Mouse (Mus musculus) heart, embryonic 11.5 days (tissue): ENCODE results near the gene Txndc11. TPM values are rescaled to one million over a fixed set of nuclear protein-coding genes. Genes with fewer than 3 reads are reported as not detected.

Experiments
- ATAC-seq: fragments of 200-750 bp; cut with Nextera tagmentation; replicated peaks from 2 replicates; pipeline ENCODE4 v1.8.0; 2017; ENCODE audit warnings: moderate library complexity; ENCODE audit not compliant: insufficient number of reproducible peaks, low FRiP score, low TSS enrichment
- H3K27ac ChIP-seq: fragments of 300-500 bp; sonication (generic); 2 replicates; pipeline ENCODE4 v1.5.1; 2014; ENCODE audit warnings: mild to moderate bottlenecking, low read depth, low read length
- H3K27me3 ChIP-seq: fragments of 300-500 bp; sonication (generic); 2 replicates; pipeline ENCODE4 v1.6.1; 2014; ENCODE audit warnings: mild to moderate bottlenecking, low read length, mixed read lengths; ENCODE audit not compliant: control insufficient read depth, insufficient read depth
- H3K36me3 ChIP-seq: fragments of 300-500 bp; sonication (generic); 2 replicates; pipeline ENCODE4 v1.6.1; 2014; ENCODE audit warnings: mild to moderate bottlenecking, low read length, moderate library complexity, mixed read lengths; ENCODE audit not compliant: control insufficient read depth, insufficient read depth
- H3K4me1 ChIP-seq: fragments of 300-500 bp; sonication (generic); 2 replicates; pipeline ENCODE4 v1.6.1; 2014; ENCODE audit warnings: low read length; ENCODE audit not compliant: control insufficient read depth, insufficient read depth
- H3K4me2 ChIP-seq: fragments of 300-500 bp; sonication (generic); 2 replicates; pipeline ENCODE4 v1.6.1; 2014; ENCODE audit warnings: mild to moderate bottlenecking, moderate library complexity
- H3K4me3 ChIP-seq: fragments of 300-500 bp; sonication (generic); 2 replicates; pipeline ENCODE4 v1.5.1; 2014; ENCODE audit warnings: low read depth, low read length
- H3K9ac ChIP-seq: fragments of 300-500 bp; sonication (generic); 2 replicates; pipeline ENCODE4 v1.6.1; 2014; ENCODE audit warnings: mild to moderate bottlenecking, low read depth, low read length, moderate library complexity
- H3K9me3 ChIP-seq: fragments of 300-500 bp; sonication (generic); replicated peaks from 2 replicates; pipeline ENCODE4 v1.6.1; 2016; ENCODE audit warnings: low read length; ENCODE audit not compliant: control insufficient read depth
- WGBS: fragments of 180-500 bp; shearing (Covaris S2); extraction: QIAGEN DNeasy Blood & Tissue Kit; methylation state at CpG from one replicate; pipeline ENCODE4 v1.1.7; 2014; ENCODE audit not compliant: insufficient replicate concordance; 5-methylcytosine and 5-hydroxymethylcytosine counted together
- polyA plus RNA-seq: library from polyadenylated mRNA; unstranded; fragments of >200 nt; fragmentation: Nextera tagmentation; extraction: Ambion mirVana; gene quantifications from 2 replicates; pipeline ENCODE4 v1.2.1, GENCODE M21; 2014

Gene Txndc11
- polyA plus RNA-seq, 1 experiment from 2014 or later = 33.5 TPM

DNA sequence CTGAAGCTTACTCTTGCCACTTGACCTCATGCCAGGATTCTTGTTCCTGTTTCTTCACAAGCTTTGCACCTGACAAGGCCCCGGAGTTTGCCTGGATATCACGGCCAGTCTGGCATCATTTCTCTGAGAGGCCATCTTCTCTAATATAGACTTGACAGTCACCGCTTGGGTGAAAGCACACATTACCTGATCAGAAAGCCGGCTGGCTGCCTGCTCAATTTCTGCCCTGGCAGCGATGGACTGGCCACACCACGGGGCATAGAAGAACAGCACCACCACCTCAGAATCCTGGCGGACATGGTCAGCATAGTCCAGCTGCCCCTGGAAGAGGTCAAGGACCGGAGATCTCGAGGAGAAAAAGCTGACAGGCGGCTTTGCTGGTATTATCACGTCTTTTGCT is 6.1 kb downstream of the Txndc11 start:
- no peak for ATAC-seq
- WGBS = 91% methylated on average over 11 of the region's 11 CpGs

DNA sequence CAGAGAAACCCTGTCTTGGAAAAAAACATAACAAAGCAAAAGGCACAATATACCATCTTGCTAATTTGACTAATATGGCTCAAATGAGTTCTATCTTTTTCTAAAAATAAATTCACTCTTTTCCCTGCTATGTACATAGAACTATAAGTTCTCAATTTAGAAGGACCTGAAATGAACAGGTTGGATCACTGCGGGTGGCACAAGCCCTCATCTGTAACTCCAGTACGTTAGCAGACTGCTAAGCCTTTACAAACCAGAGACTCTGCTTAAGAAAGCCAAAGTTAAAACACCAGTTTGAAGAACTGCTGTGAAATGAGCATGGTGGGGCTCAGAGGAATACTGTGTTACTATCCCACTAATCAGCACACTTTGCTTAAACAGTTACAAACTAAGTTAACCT is 9.1 kb downstream of the Txndc11 start:
- peaks cover 13% of the 10 kb centered on the region for H3K36me3 ChIP-seq
- 90% methylated on average over 2 of the region's 2 CpGs for WGBS
- ATAC-seq = no peak

More for the DNA sequence above, 6.1 kb downstream of the Txndc11 start:
- no peaks in the 10 kb centered on the region for H3K27me3 ChIP-seq
- H3K4me1 ChIP-seq = peaks cover 11% of the 10 kb centered on the region
- peaks cover 6% of the 10 kb centered on the region; the same call in 1 of the 2 replicates for H3K36me3 ChIP-seq
- H3K9ac ChIP-seq = no peak overlapping the region
- no peak overlapping the region for H3K4me2 ChIP-seq
- H3K4me3 ChIP-seq = no peak overlapping the region
- no peaks in the 10 kb centered on the region for H3K9me3 ChIP-seq
- no peak overlapping the region for H3K27ac ChIP-seq

DNA sequence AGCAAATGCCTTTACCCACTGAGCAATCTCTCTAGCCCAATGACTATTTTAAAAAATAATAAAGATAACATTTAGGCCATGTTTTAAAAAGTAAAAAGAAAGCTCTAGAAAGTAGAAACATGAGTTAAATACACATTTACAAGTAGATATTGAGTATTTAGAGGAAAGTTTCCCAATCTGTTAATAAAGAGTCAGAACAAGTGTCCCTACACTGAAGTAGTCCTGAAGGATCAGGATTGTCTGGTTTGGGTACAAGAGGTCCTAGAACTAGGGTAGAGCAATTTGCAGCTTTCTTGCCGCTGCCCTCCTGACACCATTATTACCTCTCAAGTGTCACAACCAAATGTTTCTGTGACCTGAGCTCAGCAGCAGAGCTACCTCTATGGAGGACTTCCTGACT is 10.3 kb downstream of the Txndc11 start:
- Histone ChIP-seq H3K4me2 (no peak overlapping the region), H3K27me3 (no peaks in the 10 kb centered on the region), H3K36me3 (peaks cover 13% of the 10 kb centered on the region), H3K4me1 (no peaks in the 10 kb centered on the region), H3K9me3 (no peaks in the 10 kb centered on the region), H3K9ac (no peak overlapping the region), H3K4me3 (no peak overlapping the region), H3K27ac (no peak overlapping the region)
- WGBS = 96% methylated on average over 1 of the region's 1 CpGs
- ATAC-seq = no peak

More for the DNA sequence above, 9.1 kb downstream of the Txndc11 start:
- Histone ChIP-seq H3K27me3 (no peaks in the 10 kb centered on the region), H3K9me3 (no peaks in the 10 kb centered on the region), H3K4me2 (no peak overlapping the region), H3K27ac (no peak overlapping the region), H3K4me3 (no peak overlapping the region), H3K9ac (no peak overlapping the region), H3K4me1 (no peaks in the 10 kb centered on the region)

DNA sequence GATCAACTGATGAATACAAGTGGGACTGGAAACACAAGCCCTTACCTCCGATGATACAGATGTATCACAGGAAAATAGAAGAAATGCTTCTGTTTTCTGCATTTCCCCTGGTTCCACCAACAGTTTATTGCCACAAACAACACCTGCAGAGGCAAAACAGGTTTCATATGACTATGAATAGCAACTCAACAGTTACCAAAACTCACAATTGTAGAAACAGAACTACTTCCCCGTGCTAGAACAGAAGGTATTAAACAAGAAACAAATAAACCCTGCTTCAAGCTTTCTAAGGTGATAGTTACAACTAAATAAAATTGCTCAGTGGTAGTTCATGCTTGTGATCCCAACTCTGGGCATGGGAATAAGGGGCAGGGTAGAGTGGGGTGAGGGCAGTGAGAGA is 11.8 kb downstream of the Txndc11 start:
- peaks cover 14% of the 10 kb centered on the region for H3K36me3 ChIP-seq
- WGBS = 88% methylated on average over 2 of the region's 2 CpGs

DNA sequence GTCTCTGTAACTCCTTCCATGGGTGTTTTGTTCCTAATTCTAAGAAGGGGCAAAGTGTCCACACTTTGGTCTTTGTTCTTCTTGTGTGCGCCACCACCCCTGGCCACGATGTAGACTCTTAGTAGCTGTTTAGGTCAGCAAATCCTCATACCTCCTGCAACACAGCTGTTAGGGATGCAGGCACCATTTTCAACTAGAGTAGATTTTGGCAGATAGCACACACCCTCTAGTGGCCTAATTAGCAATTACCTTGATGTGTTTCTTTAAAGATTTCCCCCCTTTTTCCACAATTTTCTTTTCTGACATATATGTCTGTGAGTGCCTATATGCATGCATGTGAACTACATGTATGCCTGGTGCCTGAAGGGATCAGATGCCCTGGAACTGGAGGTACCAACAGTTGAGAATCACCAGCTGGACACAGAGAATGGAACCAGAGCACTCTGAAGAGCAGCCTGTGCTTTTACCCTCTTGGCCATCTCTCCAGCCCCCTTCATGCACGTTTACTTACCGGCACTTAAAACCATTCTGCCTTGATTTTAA is 25.2 kb downstream of the Txndc11 start:
- Histone ChIP-seq H3K9ac (no peak overlapping the region), H3K9me3 (no peaks in the 10 kb centered on the region), H3K4me1 (no peaks in the 10 kb centered on the region), H3K27me3 (no peaks in the 10 kb centered on the region), H3K4me3 (no peak overlapping the region), H3K36me3 (no peaks in the 10 kb centered on the region), H3K27ac (no peak overlapping the region), H3K4me2 (no peak overlapping the region)
- WGBS = 76% methylated on average over 4 of the region's 4 CpGs
- no peak for ATAC-seq

More for the DNA sequence above, 11.8 kb downstream of the Txndc11 start:
- Histone ChIP-seq H3K4me2 (no peak overlapping the region), H3K4me1 (no peaks in the 10 kb centered on the region), H3K9ac (no peak overlapping the region), H3K4me3 (no peak overlapping the region), H3K27me3 (no peaks in the 10 kb centered on the region), H3K27ac (no peak overlapping the region), H3K9me3 (no peaks in the 10 kb centered on the region)
- no peak for ATAC-seq

DNA sequence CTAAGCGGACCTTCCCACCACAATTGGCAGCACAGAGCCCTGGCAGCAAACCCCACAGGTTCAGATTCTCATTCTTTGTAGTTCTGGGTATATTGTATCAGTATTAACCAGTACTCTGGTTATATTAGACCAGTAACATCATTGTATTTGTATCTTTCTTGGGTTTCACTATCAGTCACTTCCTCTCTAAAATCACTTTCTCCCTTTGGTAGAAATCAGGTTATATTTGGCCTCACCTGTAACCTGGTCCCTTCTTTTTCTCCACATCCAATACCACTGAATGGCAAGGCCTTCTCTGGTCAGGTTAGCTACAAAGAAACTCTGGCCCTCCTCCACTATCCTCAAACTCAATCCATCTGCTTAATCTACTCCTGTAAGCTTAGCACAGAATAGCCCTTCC is 29.5 kb downstream of the Txndc11 start:
- Histone ChIP-seq H3K36me3 (no peaks in the 10 kb centered on the region), H3K4me3 (no peak overlapping the region), H3K9me3 (no peaks in the 10 kb centered on the region), H3K27ac (no peak overlapping the region), H3K9ac (no peak overlapping the region), H3K4me2 (no peak overlapping the region), H3K4me1 (no peaks in the 10 kb centered on the region), H3K27me3 (no peaks in the 10 kb centered on the region)
- 80% methylated on average over 1 of the region's 1 CpGs for WGBS
- no peak for ATAC-seq

DNA sequence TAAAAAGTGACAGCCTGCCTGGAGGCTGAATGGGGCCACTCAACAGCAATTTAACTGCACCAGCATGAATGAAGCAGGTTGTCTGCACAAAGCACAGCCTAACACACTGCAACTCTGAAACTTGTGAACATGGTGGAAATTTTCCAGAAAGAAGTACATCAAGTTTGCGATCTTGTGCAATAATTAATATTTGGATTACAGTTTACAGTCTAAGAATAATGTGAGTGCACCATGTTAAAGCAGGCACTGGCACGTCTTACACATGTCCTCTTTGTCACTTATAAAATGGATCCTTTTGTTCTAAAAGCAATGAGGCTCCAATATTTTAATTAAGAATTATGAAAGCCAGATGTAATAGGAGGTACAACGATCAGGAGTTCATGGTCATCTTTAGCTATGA is 37.1 kb downstream of the Txndc11 start:
- peaks cover 8% of the 10 kb centered on the region for H3K4me1 ChIP-seq
- WGBS = 90% methylated on average over 3 of the region's 3 CpGs
- no peak overlapping the region for H3K9ac ChIP-seq
- no peaks in the 10 kb centered on the region; the same call in 1 of the 2 replicates for H3K36me3 ChIP-seq
- no peak overlapping the region for H3K4me2 ChIP-seq
- H3K9me3 ChIP-seq = no peaks in the 10 kb centered on the region
- H3K27me3 ChIP-seq = no peaks in the 10 kb centered on the region
- ATAC-seq = no peak
- H3K27ac ChIP-seq = no peak overlapping the region
- no peak overlapping the region for H3K4me3 ChIP-seq

DNA sequence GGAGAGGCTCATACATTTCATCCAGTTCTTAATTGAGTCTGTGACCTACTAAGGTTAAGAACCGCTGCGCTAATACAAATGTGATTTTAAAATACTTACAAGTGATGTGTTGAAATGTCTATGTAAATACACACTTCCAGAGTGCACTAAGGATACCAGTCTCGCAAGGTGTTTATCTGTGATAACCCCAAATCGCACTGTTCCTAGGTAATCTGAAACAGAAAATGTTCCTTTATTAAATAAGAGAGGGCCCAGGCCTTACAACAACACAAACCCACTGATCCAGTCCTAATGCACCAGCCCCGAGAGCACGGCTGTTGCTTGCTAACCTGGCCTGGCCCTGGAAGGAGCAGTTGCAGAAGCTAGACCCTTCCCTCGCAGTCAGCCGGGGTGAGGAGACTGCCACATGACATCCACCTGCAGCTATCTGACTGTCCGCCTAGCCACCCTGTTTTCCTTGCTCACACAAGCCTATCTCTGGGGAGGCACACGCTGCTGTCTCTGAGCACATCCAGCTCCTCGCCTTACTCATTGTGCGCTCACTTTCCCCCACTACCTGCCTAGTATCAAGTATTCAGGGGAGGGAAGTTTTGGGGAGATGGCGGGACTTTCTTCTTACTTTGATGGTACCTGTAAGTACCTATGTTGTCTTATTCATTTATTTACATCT is 40.6 kb downstream of the Txndc11 start:
- Histone ChIP-seq H3K9ac (no peak overlapping the region), H3K4me1 (peaks cover 14% of the 10 kb centered on the region), H3K9me3 (no peaks in the 10 kb centered on the region), H3K27me3 (no peaks in the 10 kb centered on the region), H3K4me2 (no peak overlapping the region), H3K27ac (peak overlapping the region; percentile 57; the same call in 1 of the 2 replicates), H3K36me3 (peaks cover 11% of the 10 kb centered on the region), H3K4me3 (no peak overlapping the region)
- WGBS = 80% methylated on average over 13 of the region's 13 CpGs
- ATAC-seq = no peak

DNA sequence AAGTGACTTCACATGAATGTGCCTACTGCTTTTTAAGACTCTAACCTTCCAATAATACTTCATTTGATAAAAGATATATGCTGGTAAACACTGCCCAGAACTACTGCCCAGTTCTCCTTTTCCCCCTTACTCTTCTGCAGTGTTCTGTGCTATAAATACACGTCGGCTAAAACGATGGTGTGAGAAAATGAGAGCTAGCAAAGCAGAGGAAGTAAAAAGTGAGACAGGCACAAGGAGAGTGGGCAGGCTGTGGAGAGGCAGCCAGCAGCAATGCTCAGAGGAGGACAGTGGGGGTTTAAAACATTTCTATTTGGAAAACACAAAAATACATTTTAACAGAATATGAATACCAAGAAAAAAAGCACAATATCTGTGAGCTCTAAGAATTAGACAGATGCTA is 41.9 kb downstream of the Txndc11 start:
- 52% methylated on average over 3 of the region's 3 CpGs for WGBS
- Histone ChIP-seq H3K9me3 (no peaks in the 10 kb centered on the region), H3K36me3 (peaks cover 15% of the 10 kb centered on the region), H3K27ac (peak overlapping the region; percentile 57), H3K9ac (no peak overlapping the region), H3K4me2 (no peak overlapping the region), H3K4me1 (peaks cover 14% of the 10 kb centered on the region), H3K27me3 (no peaks in the 10 kb centered on the region), H3K4me3 (no peak overlapping the region)
- ATAC-seq = no peak
